Mouse (Mus musculus) MEL (cell line): Measurements from ENCODE around the gene Mpzl3. TPM values are rescaled to one million over a fixed set of nuclear protein-coding genes. Genes with fewer than 3 reads are reported as not detected.

ENCODE experiments used
- DNase-seq: peaks from one replicate; pipeline ENCODE4 v3.0.0; 2011; ENCODE audit warnings: low read depth, low spot score
- H3K27ac ChIP-seq: 2 replicates; pipeline ENCODE4 v1.5.1; 2012; ENCODE audit warnings: low read depth, mild to moderate bottlenecking, control low read depth, low read length, moderate library complexity; ENCODE audit not compliant: control insufficient read depth
- H3K27me3 ChIP-seq, 2 experiments: fragments of 150-350 bp in 1 of 2; sonication (generic) in 1 of 2; 2 replicates each; pipeline ENCODE4 v1.6.1; 2012; ENCODE audit warnings: low read length in 2 of 2, mild to moderate bottlenecking in 2 of 2, improper control_type of control experiment in 1 of 2, moderate library complexity in 1 of 2; ENCODE audit not compliant: insufficient read depth in 2 of 2, control insufficient read depth in 1 of 2
- H3K36me3 ChIP-seq, 2 experiments: 2 replicates each; pipeline ENCODE4 v1.6.1; 2012 to 2014; ENCODE audit warnings: low read length in 2 of 2, improper control_type of control experiment in 1 of 2, inconsistent platforms in 1 of 2, mild to moderate bottlenecking in 1 of 2; ENCODE audit not compliant: insufficient read depth in 2 of 2, control insufficient read depth in 1 of 2
- H3K4me1 ChIP-seq, 2 experiments: fragments of 150-350 bp in 1 of 2; sonication (generic) in 1 of 2; 2 replicates each; pipeline ENCODE4 v1.6.1; 2012; ENCODE audit warnings: low read length in 2 of 2, improper control_type of control experiment in 1 of 2, mild to moderate bottlenecking in 1 of 2; ENCODE audit not compliant: insufficient read depth in 2 of 2, control insufficient read depth in 1 of 2
- H3K4me3 ChIP-seq, 2 experiments: fragments of 150-350 bp in 1 of 2; sonication (generic) in 1 of 2; 2 replicates each; pipeline ENCODE4 v1.5.1; 2012; ENCODE audit warnings: low read depth in 2 of 2, low read length in 2 of 2, mild to moderate bottlenecking in 2 of 2, moderate library complexity in 2 of 2, control low read depth in 1 of 2, improper control_type of control experiment in 1 of 2; ENCODE audit not compliant: control insufficient read depth in 1 of 2, insufficient read depth in 1 of 2
- H3K79me2 ChIP-seq: 2 replicates; pipeline ENCODE4 v1.6.1; 2012; ENCODE audit warnings: mild to moderate bottlenecking, low read length, moderate library complexity; ENCODE audit not compliant: control insufficient read depth, poor library complexity, insufficient read depth
- H3K9ac ChIP-seq: 2 replicates; pipeline ENCODE4 v1.6.1; 2012; ENCODE audit warnings: low read depth, mild to moderate bottlenecking, control low read depth, low read length, moderate library complexity; ENCODE audit not compliant: control insufficient read depth, poor library complexity, severe bottlenecking
- H3K9me3 ChIP-seq: fragments of 150-350 bp; sonication (generic); replicated peaks from 2 replicates; pipeline ENCODE4 v1.6.1; 2012; ENCODE audit warnings: mild to moderate bottlenecking, low read length, improper control_type of control experiment, moderate library complexity; ENCODE audit not compliant: insufficient read depth
- CHD1 ChIP-seq: IDR thresholded peaks from 2 replicates; pipeline ENCODE4 v1.6.1; 2012; ENCODE audit warnings: low read depth, mild to moderate bottlenecking, inconsistent platforms, low read length, improper control_type of control experiment
- CHD2 ChIP-seq: IDR thresholded peaks from 2 replicates; pipeline ENCODE4 v1.6.1; 2011; ENCODE audit warnings: low read length, improper control_type of control experiment
- CTCF ChIP-seq, 3 experiments: IDR thresholded peaks in 2 of 3; conservative IDR thresholded peaks in 1 of 3; 2 replicates each; pipeline ENCODE4 v1.5.1; 2011 to 2012; ENCODE audit warnings: low read length in 3 of 3, low read depth in 2 of 3, mild to moderate bottlenecking in 2 of 3, improper control_type of control experiment in 1 of 3, inconsistent platforms in 1 of 3, mixed read lengths in 1 of 3, moderate library complexity in 1 of 3; ENCODE audit not compliant: control insufficient read depth in 1 of 3, insufficient read depth in 1 of 3, poor library complexity in 1 of 3, severe bottlenecking in 1 of 3
- E2F4 ChIP-seq: IDR thresholded peaks from 2 replicates; pipeline ENCODE4 v1.6.1; 2011; ENCODE audit warnings: low read depth, low read length, improper control_type of control experiment, borderline replicate concordance
- ELF1 ChIP-seq: IDR thresholded peaks from 2 replicates; pipeline ENCODE4 v1.6.1; 2014; ENCODE audit warnings: low read depth, mild to moderate bottlenecking, inconsistent platforms, low read length, improper control_type of control experiment, moderate library complexity
- EP300 ChIP-seq, 2 experiments: IDR thresholded peaks; 2 replicates each; pipeline ENCODE4 v1.6.1; 2011; ENCODE audit warnings: improper control_type of control experiment in 2 of 2, low read length in 2 of 2, low read depth in 1 of 2, mild to moderate bottlenecking in 1 of 2
- GABPA ChIP-seq: IDR thresholded peaks from 2 replicates; pipeline ENCODE4 v1.6.1; 2012; ENCODE audit warnings: low read depth, mild to moderate bottlenecking, inconsistent platforms, low read length, improper control_type of control experiment, moderate library complexity
- JUND ChIP-seq: IDR thresholded peaks from 2 replicates; pipeline ENCODE4 v1.6.1; 2011; ENCODE audit warnings: low read depth, mild to moderate bottlenecking, improper control_type of control experiment, low read length
- MAFK ChIP-seq: IDR thresholded peaks from 2 replicates; pipeline ENCODE4 v1.6.1; 2011; ENCODE audit warnings: low read depth, mild to moderate bottlenecking, low read length, improper control_type of control experiment, borderline replicate concordance
- MAZ ChIP-seq: IDR thresholded peaks from 2 replicates; pipeline ENCODE4 v1.6.1; 2012; ENCODE audit warnings: low read depth, mild to moderate bottlenecking, inconsistent platforms, low read length, improper control_type of control experiment
- MEF2A ChIP-seq: IDR thresholded peaks from 2 replicates; pipeline ENCODE4 v1.6.1; 2014; ENCODE audit warnings: low read depth, mild to moderate bottlenecking, inconsistent platforms, low read length, improper control_type of control experiment; ENCODE audit not compliant: poor library complexity, insufficient replicate concordance, severe bottlenecking; ENCODE audit errors: extremely low read depth
- MYB ChIP-seq: IDR thresholded peaks from 2 replicates; pipeline ENCODE4 v1.6.1; 2011; ENCODE audit warnings: mild to moderate bottlenecking, low read depth, low read length, improper control_type of control experiment
- NRF1 ChIP-seq: IDR thresholded peaks from 2 replicates; pipeline ENCODE4 v1.6.1; 2014; ENCODE audit warnings: low read depth, mild to moderate bottlenecking, inconsistent platforms, low read length, improper control_type of control experiment, moderate library complexity; ENCODE audit not compliant: poor library complexity, insufficient read depth, severe bottlenecking
- POLR2AphosphoS2 ChIP-seq: IDR thresholded peaks from 2 replicates; pipeline ENCODE4 v1.6.1; 2011; ENCODE audit warnings: low read length, improper control_type of control experiment
- RCOR1 ChIP-seq: IDR thresholded peaks from 2 replicates; pipeline ENCODE4 v1.6.1; 2012; ENCODE audit warnings: low read depth, mild to moderate bottlenecking, inconsistent platforms, low read length, improper control_type of control experiment
- SMC3 ChIP-seq: IDR thresholded peaks from 2 replicates; pipeline ENCODE4 v1.6.1; 2011; ENCODE audit warnings: low read depth, low read length, improper control_type of control experiment
- TAL1 ChIP-seq: IDR thresholded peaks from 2 replicates; pipeline ENCODE4 v1.6.1; 2012; ENCODE audit warnings: mild to moderate bottlenecking, inconsistent platforms, low read length, moderate library complexity, mixed read lengths
- TCF12 ChIP-seq: IDR thresholded peaks from 2 replicates; pipeline ENCODE4 v1.6.1; 2014; ENCODE audit warnings: low read depth, mild to moderate bottlenecking, inconsistent platforms, low read length, improper control_type of control experiment, moderate library complexity
- UBTF ChIP-seq: IDR thresholded peaks from 2 replicates; pipeline ENCODE4 v1.6.1; 2012; ENCODE audit warnings: low read depth, mild to moderate bottlenecking, inconsistent platforms, low read length, improper control_type of control experiment, moderate library complexity, borderline replicate concordance; ENCODE audit not compliant: insufficient read depth
- USF1 ChIP-seq: IDR thresholded peaks from 2 replicates; pipeline ENCODE4 v1.6.1; 2014; ENCODE audit warnings: low read depth, mild to moderate bottlenecking, inconsistent platforms, low read length, improper control_type of control experiment, moderate library complexity
- USF2 ChIP-seq, 2 experiments: IDR thresholded peaks; 2 replicates each; pipeline ENCODE4 v1.6.1; 2011 to 2012; ENCODE audit warnings: improper control_type of control experiment in 2 of 2, low read length in 2 of 2, borderline replicate concordance in 1 of 2, inconsistent platforms in 1 of 2, low read depth in 1 of 2, mild to moderate bottlenecking in 1 of 2; ENCODE audit not compliant: insufficient read depth in 1 of 2
- ZC3H11A ChIP-seq: IDR thresholded peaks from 2 replicates; pipeline ENCODE4 v1.6.1; 2012; ENCODE audit warnings: low read depth, mild to moderate bottlenecking, inconsistent platforms, low read length, improper control_type of control experiment
- ZMIZ1 ChIP-seq: IDR thresholded peaks from 2 replicates; pipeline ENCODE4 v1.6.1; 2012; ENCODE audit warnings: low read depth, mild to moderate bottlenecking, inconsistent platforms, low read length, improper control_type of control experiment, moderate library complexity
- polyA plus RNA-seq, 2 experiments: library from polyadenylated mRNA; stranded (reverse) in 1 of 2; unstranded in 1 of 2; fragments of >175 nt in 1 of 2; fragments of >200 nt in 1 of 2; gene quantifications; 2 replicates each; pipeline versions ENCODE4 v1.2.1 to v1.2.4; 2012; ENCODE audit warnings: low replicate concordance in 2 of 2, low read depth in 1 of 2; ENCODE audit not compliant: insufficient read length in 2 of 2, insufficient read depth in 1 of 2, missing spikeins in 1 of 2
- total RNA-seq: library from RNA; depleted of rRNA; stranded (reverse); fragments of 300-350 nt; gene quantifications from 2 replicates; pipeline ENCODE4 v1.2.3, GENCODE M21; 2012

Mpzl3 gene
- total and polyA plus RNA-seq, 3 experiments, result not detected

GRCm38 (mm10) chr9:45058304-45058940, 3.4 kb downstream of the Mpzl3 start:
- no peak overlapping the region for H3K9ac ChIP-seq
- H3K9me3 ChIP-seq, result no peaks in the 10 kb centered on the region
- no peak for DNase-seq
- H3K79me2 ChIP-seq, result no peaks in the 10 kb centered on the region
- H3K4me3 ChIP-seq, result no peak overlapping the region
- no peak for TF ChIP-seq ZC3H11A
- TF ChIP-seq POLR2AphosphoS2, result no peak
- no peak for TF ChIP-seq NRF1
- no peak for TF ChIP-seq CHD1
- no peak for TF ChIP-seq ZMIZ1
- no peak for TF ChIP-seq UBTF
- no peak for TF ChIP-seq EP300 (IDR thresholded peaks at IDR 0.05; ENCODE audit: low read depth in 1 of 2, low read length in 2 of 2)
- no peak for TF ChIP-seq ELF1
- no peak for TF ChIP-seq SMC3
- no peak for TF ChIP-seq CHD2
- no peak for TF ChIP-seq E2F4
- no peak for TF ChIP-seq TCF12
- no peak for TF ChIP-seq CTCF (IDR thresholded peaks at IDR 0.05 in 2 of 3, conservative IDR thresholded peaks at IDR 0.05 in 1 of 3; ENCODE audit: control insufficient read depth in 1 of 3, insufficient read depth in 1 of 3, low read depth in 2 of 3, low read length in 3 of 3, poor library complexity in 1 of 3, severe bottlenecking in 1 of 3)
- TF ChIP-seq USF1, result no peak
- H3K27ac ChIP-seq, result no peak overlapping the region
- H3K4me1 ChIP-seq, result no peaks in the 10 kb centered on the region
- H3K27me3 ChIP-seq, result peaks cover 21 to 44% of the 10 kb centered on the region in 2 experiments
- H3K36me3 ChIP-seq, result no peaks in the 10 kb centered on the region

- no peak overlapping the region for H3K4me3 ChIP-seq
- TF ChIP-seq SMC3 (no peak), MAFK (no peak), MEF2A (no peak), USF2 (IDR thresholded peaks at IDR 0.05; ENCODE audit: borderline replicate concordance in 1 of 2, insufficient read depth in 1 of 2, low read depth in 1 of 2, low read length in 2 of 2) (no peak), MAZ (no peak), GABPA (no peak), RCOR1 (no peak), ZC3H11A (no peak), E2F4 (no peak), TAL1 (no peak), CHD2 (no peak), MYB (no peak), ELF1 (no peak), UBTF (no peak), JUND (no peak), TCF12 (no peak), CHD1 (no peak)
- H3K36me3 ChIP-seq, result no peaks in the 10 kb centered on the region
- no peak for DNase-seq
- H3K79me2 ChIP-seq, result no peaks in the 10 kb centered on the region
- no peak overlapping the region for H3K9ac ChIP-seq
- H3K27me3 ChIP-seq, result peaks cover 27 to 40% of the 10 kb centered on the region in 2 experiments
- H3K27ac ChIP-seq, result no peak overlapping the region
- H3K9me3 ChIP-seq, result no peaks in the 10 kb centered on the region
- no peaks in the 10 kb centered on the region for H3K4me1 ChIP-seq
Observed at GRCm38 (mm10) chr9:45060151-45060550, 5.2 kb downstream of the Mpzl3 start.
